Mouse (Mus musculus) heart, postnatal 10 days (tissue): ENCODE results near the gene Pacs2. TPM values are rescaled to one million over a fixed set of nuclear protein-coding genes. Genes with fewer than 3 reads are reported as not detected.

ENCODE experiments used
- DNase-seq, 2 experiments: peaks; one replicate each; pipeline ENCODE4 v3.0.0; 2021
- intact Hi-C: fragments of 180-260 bp; cut with DNase I; formaldehyde crosslinking; loops from one replicate; pipeline ENCODE4 v1.15.1; 2025
- total RNA-seq, 2 experiments: library from RNA; stranded (reverse); gene quantifications; 2 replicates each; pipeline ENCODE4 v1.2.3; 2021

Pacs2 gene
- total RNA-seq, 2 experiments from 2014 or later = 29.3 to 30.4 TPM

DNA sequence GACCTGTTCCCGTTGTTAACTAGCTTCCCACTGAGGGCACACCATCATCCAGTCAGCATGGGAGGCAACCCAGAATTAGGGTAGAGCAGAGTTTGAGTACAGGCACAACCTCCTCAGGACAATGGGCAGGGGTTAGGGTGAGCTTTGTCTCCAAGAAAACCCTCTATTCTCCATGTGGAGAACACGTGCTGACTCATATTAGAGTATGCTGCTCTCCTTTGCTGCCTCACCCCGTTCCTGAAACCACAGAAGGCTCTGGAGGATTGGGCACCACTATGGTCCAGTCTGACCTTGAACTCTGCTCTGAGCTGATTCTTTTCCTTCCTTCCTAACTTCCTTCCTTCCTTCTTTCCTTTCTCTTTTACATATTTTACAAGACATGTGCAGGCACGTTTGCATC lies 24.1 kb downstream of the Pacs2 start:
- no peak for DNase-seq
- intact Hi-C loops = no loop called here

GRCm38 (mm10) chr12:113041481-113042439 lies 27.5 kb downstream of the Pacs2 start:
- intact Hi-C loops = no loop called here
- peak; percentile 55 to 70 for DNase-seq

DNA sequence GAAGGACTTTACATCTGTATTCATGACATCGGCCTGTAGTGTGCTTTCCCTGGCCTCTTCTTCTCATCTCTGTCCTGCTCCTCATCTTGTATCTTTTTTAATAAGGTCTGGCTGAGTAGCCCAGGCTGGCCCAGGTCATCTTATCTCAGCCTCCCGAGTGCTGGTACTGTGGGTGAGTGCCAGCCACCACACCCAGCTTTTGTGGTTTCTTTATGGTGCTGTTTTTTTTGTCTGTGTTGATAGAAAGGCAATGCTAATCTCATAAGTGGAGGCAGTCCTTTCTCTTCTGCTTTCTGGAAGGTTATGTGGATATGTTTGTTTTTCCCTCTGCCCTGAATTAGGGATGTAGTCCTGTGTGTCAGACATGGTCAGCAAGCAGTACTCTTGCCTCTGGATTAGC lies 28.2 kb downstream of the Pacs2 start:
- intact Hi-C loops = no loop called here
- DNase-seq = no peak

DNA sequence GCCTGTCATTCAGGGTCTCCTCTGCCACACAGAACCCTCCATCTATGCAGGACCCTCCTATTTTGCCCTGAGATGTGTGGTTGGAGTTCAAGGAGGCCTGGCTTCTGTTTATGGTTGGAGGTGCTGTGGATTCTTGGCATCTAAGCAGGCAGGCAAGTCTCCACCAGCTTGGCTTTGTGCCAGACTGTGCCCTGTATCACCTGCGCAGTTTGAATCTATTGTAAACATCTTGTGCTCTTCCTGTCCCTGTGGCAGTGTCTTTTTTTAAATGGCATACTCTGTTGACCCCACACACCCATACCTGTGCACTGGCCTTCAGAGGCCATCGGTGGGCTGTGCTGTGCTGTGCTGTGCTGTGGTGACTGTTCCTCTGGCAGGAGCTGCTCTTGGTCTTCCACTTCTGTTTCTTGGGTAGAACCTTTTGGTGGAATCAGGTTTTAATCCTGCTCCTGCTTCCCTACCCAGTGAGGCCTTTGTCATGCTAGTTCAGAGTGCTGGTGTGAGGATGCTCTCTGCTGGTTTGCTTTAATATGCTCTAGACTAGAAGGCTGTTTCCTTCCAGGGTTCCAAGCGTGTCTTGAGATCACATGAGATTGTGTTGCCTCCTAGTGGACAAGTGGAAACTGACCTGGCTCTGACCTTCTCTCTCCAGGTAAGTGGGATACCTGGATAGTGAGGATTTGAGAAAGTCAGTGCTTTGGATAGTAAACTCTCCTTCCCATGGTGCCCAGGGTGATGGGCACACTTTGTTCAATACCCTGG lies 30.8 kb downstream of the Pacs2 start:
- peak; percentile 44 to 51 for DNase-seq
- intact Hi-C loops = loop anchor here (5.0 kb wide), 1 partner anchor 88 kb away; no protein-coding TSS in a partner anchor

GRCm38 (mm10) chr12:113046861-113047260 lies 32.6 kb downstream of the Pacs2 start:
- intact Hi-C loops = loop anchor here (1.0 to 5.0 kb wide), 3 partner anchors 21 to 90 kb away; no protein-coding TSS in a partner anchor
- DNase-seq = no peak

DNA sequence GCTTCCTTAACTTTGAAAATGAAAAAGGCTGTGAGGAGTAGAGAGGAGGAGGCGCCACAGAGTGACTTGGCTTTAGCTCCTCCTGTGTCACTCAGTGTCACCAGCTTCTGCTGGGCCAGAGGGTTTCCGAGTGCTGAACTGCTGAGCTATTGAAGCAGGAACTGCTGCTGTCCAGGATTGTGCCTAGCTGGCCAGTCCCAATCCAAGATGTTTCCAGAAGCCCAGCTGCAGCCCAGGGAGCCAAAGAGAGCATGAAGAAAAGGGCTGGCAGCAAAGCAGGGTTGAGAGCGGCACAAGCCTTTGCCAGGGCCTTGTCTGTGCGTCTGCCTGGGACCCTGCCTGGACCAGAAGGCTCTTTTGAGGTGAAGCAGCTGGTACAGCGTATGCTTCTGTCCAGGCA lies 33.8 kb downstream of the Pacs2 start:
- no peak for DNase-seq
- intact Hi-C loops = loop anchor here (5.0 kb wide), 1 partner anchor 91 kb away; no protein-coding TSS in a partner anchor

GRCm38 (mm10) chr12:113049836-113050235 lies 35.5 kb downstream of the Pacs2 start:
- intact Hi-C loops = loop anchor here (5.0 kb wide), 1 partner anchor 93 kb away; no protein-coding TSS in a partner anchor

DNA sequence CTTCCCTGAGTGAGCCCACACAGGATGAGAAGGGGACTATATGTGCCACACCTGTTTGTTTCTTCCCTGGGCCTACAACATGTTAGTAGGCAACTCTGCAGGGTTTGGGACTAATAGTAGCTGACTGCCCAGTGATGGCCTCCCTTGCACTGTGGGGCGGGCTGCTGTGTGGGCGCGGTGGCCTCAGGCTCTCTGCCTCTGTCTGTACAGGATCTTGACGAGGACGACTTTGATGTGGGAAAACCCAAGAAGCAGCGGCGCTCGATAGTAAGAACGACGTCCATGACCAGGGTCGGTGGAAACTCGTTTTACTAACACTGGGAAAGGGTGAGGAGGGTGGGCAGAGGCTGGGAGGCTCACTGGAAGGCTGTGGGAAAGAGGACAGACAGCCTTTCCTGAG lies 36.4 kb downstream of the Pacs2 start:
- DNase-seq = no peak
- intact Hi-C loops = no loop called here

More at GRCm38 (mm10) chr12:113049836-113050235, 35.5 kb downstream of the Pacs2 start:
- DNase-seq = no peak

GRCm38 (mm10) chr12:113051628-113052403 lies 37.5 kb downstream of the Pacs2 start:
- no peak for DNase-seq
- intact Hi-C loops = no loop called here

DNA sequence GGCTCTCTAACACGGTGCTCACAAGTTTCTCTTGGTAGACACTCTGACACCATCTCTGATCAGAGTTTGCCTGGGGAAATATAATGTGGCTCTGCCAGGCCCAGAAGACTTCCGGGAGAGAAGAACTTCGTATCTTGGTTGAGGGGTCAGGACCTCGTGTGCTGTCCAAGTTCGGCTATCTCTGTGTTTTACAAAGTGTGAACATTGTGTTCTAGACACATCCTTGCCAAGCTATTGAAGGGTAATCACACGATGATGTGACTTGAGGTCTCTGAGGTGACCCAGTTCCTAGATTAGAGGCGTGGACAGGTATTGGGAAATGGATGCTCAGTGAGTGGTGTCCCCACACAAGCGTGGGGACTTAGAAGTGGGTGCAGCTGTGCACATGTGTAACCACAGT lies 41.8 kb downstream of the Pacs2 start:
- intact Hi-C loops = no loop called here
- DNase-seq = no peak

DNA sequence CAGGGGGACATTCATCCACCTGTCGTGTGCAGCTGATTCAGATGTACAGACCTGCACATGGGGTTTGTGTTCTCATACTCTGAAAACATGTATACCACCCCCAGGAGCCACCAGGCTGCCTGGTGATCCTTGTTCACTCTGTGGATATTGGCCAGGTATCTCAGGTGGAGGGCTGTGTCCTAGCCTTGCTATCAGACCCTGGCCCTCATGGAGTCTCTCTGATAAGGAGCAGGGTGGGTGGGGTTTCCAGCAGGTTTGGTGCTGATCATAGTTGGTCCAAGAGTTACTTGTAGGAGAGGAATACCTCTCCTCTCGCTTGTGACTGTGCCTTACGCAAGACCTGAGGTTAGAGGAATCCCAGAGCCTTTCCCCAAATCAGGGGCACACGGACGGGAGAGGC lies 45.9 kb downstream of the Pacs2 start:
- intact Hi-C loops = no loop called here
- no peak for DNase-seq

GRCm38 (mm10) chr12:113061606-113062005 lies 47.3 kb downstream of the Pacs2 start:
- DNase-seq = no peak
- intact Hi-C loops = no loop called here

DNA sequence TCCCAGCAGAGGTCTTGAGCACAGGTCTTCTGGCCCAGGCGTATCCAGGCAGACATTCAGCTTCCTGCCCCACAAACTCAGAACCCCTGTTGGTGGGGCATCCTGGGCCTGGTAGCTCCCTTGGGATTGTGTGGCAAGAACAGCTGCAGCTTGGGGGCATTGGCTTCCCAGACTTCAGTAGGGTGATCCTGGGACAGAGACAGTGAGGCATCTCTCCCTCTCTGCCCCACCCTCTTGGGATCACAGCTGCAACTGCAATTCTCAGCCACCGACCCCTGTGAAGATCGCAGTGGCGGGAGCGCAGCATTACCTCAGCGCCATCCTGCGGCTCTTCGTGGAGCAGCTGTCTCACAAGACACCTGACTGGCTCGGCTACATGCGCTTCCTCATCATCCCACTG lies 47.9 kb downstream of the Pacs2 start:
- DNase-seq = no peak
- intact Hi-C loops = no loop called here

DNA sequence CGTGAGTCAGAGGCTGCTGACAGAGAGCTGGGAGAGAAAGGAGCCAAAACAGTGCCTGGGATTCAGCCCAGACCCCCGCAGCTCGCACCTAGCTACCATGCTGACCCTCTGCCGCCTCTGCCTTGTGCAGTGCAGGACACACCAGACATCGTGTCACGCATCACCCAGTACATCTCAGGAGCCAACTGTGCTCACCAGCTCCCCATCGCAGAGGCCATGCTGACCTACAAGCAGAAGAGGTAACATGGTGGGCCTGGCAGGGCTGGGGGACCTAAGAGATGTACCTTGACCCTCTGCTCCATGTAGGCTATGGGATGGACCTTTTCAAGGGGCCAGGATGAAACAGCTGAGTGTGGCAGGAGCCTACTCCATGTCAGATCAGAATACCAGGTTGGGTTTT lies 49.4 kb downstream of the Pacs2 start:
- intact Hi-C loops = no loop called here
- no peak for DNase-seq

DNA sequence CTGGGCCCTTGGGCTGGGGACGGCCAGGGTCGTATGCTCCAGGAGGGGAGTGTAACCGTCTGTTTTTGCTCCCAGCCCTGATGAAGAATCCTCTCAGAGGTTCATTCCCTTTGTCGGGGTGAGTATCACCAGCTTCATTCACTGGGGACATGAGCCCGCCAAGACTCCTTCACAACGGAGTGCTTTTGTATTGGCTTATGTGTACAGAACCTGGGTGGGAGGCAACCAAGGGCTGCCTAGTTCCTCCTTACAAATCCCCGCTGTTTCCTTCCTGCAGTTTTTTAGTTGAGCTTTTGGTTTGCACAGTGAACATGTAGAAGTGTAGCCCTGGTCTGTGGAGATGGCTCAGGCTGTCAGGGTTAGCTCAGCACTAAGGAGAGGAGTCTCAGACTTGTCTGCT lies 53.7 kb downstream of the Pacs2 start:
- intact Hi-C loops = no loop called here
- DNase-seq = no peak

DNA sequence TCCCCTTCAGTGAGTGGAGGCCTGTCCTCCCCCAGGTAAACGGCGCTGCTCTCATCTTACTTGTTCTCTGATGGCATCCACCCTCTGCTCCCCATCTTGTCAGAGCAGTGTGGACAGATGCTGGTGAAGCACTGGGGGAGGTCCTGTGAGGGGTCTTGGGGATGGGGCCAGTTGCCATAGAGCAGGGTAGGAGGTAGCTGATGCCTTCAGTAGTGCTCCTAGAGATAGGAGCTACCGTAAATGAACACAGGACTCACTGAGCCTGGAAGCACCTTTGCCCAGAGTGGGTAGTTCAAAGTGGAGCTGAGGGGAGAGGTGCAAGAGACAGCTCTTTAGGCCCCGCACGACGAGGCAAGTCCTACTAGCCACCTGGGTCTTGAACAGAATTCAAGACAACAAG lies 55.1 kb downstream of the Pacs2 start:
- DNase-seq = no peak
- intact Hi-C loops = no loop called here

DNA sequence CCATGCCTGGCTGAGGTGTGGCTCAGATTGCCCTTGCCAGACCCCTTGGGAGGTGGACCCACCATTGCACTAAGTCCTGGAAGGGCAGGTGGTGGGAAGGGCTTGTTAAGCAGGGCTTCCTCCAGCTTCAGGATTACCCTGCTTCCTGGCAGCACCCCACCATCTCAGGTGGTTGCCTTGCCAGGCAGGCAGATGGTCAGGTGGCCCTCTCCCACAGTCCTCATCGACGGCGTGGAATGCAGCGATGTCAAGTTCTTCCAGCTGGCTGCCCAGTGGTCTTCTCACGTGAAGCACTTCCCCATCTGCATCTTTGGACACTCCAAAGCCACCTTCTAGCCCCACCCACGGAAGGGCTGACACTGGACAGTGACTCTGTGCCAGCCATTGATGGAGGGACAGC lies 57.0 kb downstream of the Pacs2 start:
- intact Hi-C loops = loop anchor here (10.0 kb wide), 1 partner anchor 197 kb away; no protein-coding TSS in a partner anchor
- no peak for DNase-seq

GRCm38 (mm10) chr12:113071827-113072226 lies 57.5 kb downstream of the Pacs2 start:
- intact Hi-C loops = loop anchor here (10.0 kb wide), 1 partner anchor 197 kb away; no protein-coding TSS in a partner anchor
- DNase-seq = no peak

DNA sequence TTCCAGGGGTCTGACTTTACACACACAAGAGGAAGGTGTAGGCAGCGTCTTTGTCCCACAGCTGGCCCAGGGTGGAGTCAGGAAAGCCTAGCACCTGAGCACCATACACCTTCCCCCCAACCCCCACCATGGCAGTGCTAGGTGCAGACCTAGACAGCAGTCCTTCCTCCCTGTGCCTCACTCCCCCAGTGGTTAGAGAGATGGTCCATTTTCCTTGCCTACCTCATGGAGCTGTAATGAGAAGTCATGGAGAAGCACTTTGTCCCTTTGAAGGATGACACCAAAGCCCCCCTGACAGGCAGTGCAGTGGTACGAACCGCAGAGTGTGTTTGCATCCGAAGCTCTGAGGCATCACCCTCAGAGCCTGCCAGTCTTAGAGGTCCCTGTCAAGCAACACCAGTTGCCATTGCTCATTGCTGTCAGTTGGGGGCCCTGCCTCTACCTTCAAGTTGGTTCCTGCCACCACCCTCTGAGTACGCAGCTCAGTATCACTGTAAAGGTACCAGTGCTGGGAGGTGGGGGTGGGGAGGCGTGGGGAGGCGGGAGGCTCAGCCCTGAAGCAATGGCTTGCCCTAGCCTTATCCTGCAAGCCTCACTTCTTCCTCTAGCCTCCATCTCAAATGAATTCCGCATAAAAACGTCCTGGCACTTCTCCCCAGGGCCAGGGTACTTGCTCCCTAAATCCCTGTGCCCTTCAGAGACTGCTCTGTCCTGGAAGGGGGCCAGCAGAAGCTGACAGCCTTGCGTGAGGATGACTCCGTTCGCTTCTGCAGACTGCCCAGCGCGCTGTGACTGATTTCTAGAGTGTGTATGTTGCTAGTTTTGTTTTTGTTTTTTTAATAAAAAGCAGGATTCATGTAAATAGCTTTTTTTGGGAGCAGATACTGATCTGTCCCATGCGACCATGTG lies 59.4 kb downstream of the Pacs2 start:
- DNase-seq = no peak
- intact Hi-C loops = loop anchor here (2.0 to 10.0 kb wide), 2 partner anchors 69 to 199 kb away; no protein-coding TSS in a partner anchor
